Comparison of ENCODE assay signal across 8 mouse cellular contexts in the genomic region with DNA sequence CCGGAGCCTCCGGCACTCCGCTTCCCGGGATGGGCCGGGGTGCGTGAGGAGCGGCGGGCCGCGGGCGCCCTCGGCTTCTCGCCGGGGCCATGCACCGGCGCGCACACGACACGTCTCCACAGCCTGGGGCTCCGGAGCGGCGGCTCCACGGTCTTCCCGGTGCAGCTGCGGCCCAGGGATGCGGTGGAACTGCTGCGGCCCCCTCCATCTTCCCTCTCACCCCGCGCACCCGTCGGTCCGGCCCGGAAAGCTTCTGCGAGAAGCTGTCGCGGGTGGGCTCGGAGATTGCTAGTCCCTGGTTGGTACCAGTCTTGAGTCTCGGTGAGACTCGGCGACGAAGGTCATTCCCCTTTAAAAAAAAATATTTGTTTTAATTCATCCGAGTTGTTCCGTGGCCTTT. TPM values are rescaled to one million over a fixed set of nuclear protein-coding genes. Genes with fewer than 3 reads are reported as not detected.
DNase-seq lines count a peak whose midpoint lies in the region; ATAC-seq and TF ChIP-seq lines count a peak whose summit lies in the region.

No protein-coding gene starts in this region.

- peak overlapping the region; percentile 98 for H3K27ac ChIP-seq in kidney, embryonic 16.5 days (ENCODE audit: low read length)
- peak overlapping the region; percentile 97 for H3K27ac ChIP-seq in forebrain, postnatal 0 days (ENCODE audit: low read depth, low read length)
- H3K27ac ChIP-seq in liver, embryonic 16.5 days (ENCODE audit: low read length) = peak overlapping the region; percentile 67

- peak overlapping the region; percentile 86 for H3K4me3 ChIP-seq in kidney, embryonic 16.5 days (ENCODE audit: low read length)
- H3K4me3 ChIP-seq in forebrain, postnatal 0 days (ENCODE audit: low read depth, low read length) = peak overlapping the region; percentile 72
- peak overlapping the region; percentile 64 for H3K4me3 ChIP-seq in liver, embryonic 16.5 days (ENCODE audit: low read depth, low read length)

- no peak for DNase-seq in kidney, adult 18-20 months
- peak; percentile 38 for DNase-seq in brain, adult 2 months (ENCODE audit: low read depth, low spot score)
- no peak for DNase-seq in forebrain, postnatal 0 days
- DNase-seq in testis, postnatal 10 days (ENCODE audit: low spot score) = peak; percentile 60
- no peak for DNase-seq in adrenal gland, postnatal 10 days
- DNase-seq in gastrocnemius, postnatal 4 days (ENCODE audit: low spot score in 2 of 2) = no peak

- ATAC-seq in kidney, embryonic 16.5 days (ENCODE audit: low FRiP score, low TSS enrichment) = no peak; the same call in 1 of the 2 replicates
- peak; percentile 68; the same call in 1 of the 2 replicates for ATAC-seq in forebrain, postnatal 0 days
- ATAC-seq in liver, embryonic 16.5 days (ENCODE audit: low read depth) = no peak

- under 1% methylated on average over 35 of the region's 43 CpGs for WGBS in kidney, embryonic 16.5 days
- 2% methylated on average over 43 of the region's 43 CpGs for WGBS in forebrain, postnatal 0 days
- 1% methylated on average over 30 of the region's 43 CpGs for WGBS in liver, embryonic 16.5 days (ENCODE audit: insufficient replicate concordance)

- H3K27me3 ChIP-seq in kidney, embryonic 16.5 days (ENCODE audit: insufficient read depth, low read length) = no peaks in the 10 kb centered on the region
- no peaks in the 10 kb centered on the region for H3K27me3 ChIP-seq in forebrain, postnatal 0 days (ENCODE audit: insufficient read depth, low read length)
- peaks cover 23% of the 10 kb centered on the region for H3K27me3 ChIP-seq in liver, embryonic 16.5 days (ENCODE audit: control insufficient read depth, insufficient read depth, low read depth, low read length)

- peak overlapping the region; percentile 95 for H3K9ac ChIP-seq in kidney, embryonic 16.5 days (replicated peaks; ENCODE audit: low read length)
- H3K9ac ChIP-seq in forebrain, postnatal 0 days = peak overlapping the region; percentile 85
- H3K9ac ChIP-seq in liver, embryonic 16.5 days (ENCODE audit: low read depth, low read length) = peak overlapping the region; percentile 69

- H3K9me3 ChIP-seq in kidney, embryonic 16.5 days (ENCODE audit: low read length) = no peaks in the 10 kb centered on the region
- H3K9me3 ChIP-seq in forebrain, postnatal 0 days (ENCODE audit: low read length) = no peaks in the 10 kb centered on the region
- H3K9me3 ChIP-seq in liver, embryonic 16.5 days (replicated peaks; ENCODE audit: control insufficient read depth, low read length) = no peaks in the 10 kb centered on the region

- H3K4me2 ChIP-seq in kidney, embryonic 16.5 days (replicated peaks; ENCODE audit: low read depth, low read length) = peak overlapping the region; percentile 68
- H3K4me2 ChIP-seq in forebrain, postnatal 0 days (ENCODE audit: low read depth) = peak overlapping the region; percentile 64
- peak overlapping the region; percentile 69 for H3K4me2 ChIP-seq in liver, embryonic 16.5 days (ENCODE audit: low read depth, low read length)

- TF ChIP-seq CTCF in forebrain, postnatal 0 days (IDR thresholded peaks at IDR 0.05; ENCODE audit: low read depth) = no peak

- peaks cover 32% of the 10 kb centered on the region for H3K4me1 ChIP-seq in kidney, embryonic 16.5 days (ENCODE audit: insufficient read depth, low read length)
- peaks cover 7% of the 10 kb centered on the region; the same call in 1 of the 2 replicates for H3K4me1 ChIP-seq in forebrain, postnatal 0 days (ENCODE audit: insufficient read depth)
- peaks cover 6% of the 10 kb centered on the region for H3K4me1 ChIP-seq in liver, embryonic 16.5 days (ENCODE audit: control insufficient read depth, low read depth, low read length)

- no peaks in the 10 kb centered on the region for H3K36me3 ChIP-seq in kidney, embryonic 16.5 days (ENCODE audit: insufficient read depth, low read length)
- no peaks in the 10 kb centered on the region for H3K36me3 ChIP-seq in forebrain, postnatal 0 days (ENCODE audit: insufficient read depth)
- no peaks in the 10 kb centered on the region for H3K36me3 ChIP-seq in liver, embryonic 16.5 days (ENCODE audit: control insufficient read depth, insufficient read depth)

RNA-seq across cellular contexts. Expression of a gene that starts 1.6 kb away (rescaled TPM):
- polyA plus RNA-seq in kidney, embryonic 16.5 days (2015; fragmentation: Nextera tagmentation; extraction: Ambion mirVana) = 32.8 and 33.4 TPM in 2 replicates
- 22.3 and 34.9 TPM in 2 replicates for total RNA-seq in forebrain, postnatal 0 days (2014; rRNA removed)
- 16.5 and 17.2 TPM in 2 replicates for polyA plus RNA-seq in forebrain, postnatal 0 days (2015; fragmentation: Nextera tagmentation; extraction: Ambion mirVana)
- polyA plus RNA-seq in liver, embryonic 16.5 days (2015; fragmentation: Nextera tagmentation; extraction: Ambion mirVana) = 38.7 and 41.4 TPM in 2 replicates
- 100 to 1,000 TPM in 1 of 2 experiments, 10 to 100 TPM in 1; 32.3 to 159 TPM for total RNA-seq in adrenal gland, postnatal 10 days (2021)
- 10 to 100 TPM; 18.8 to 22.8 TPM for total RNA-seq in gastrocnemius, postnatal 4 days (2021)

RNA-seq across cellular contexts. Expression of a gene that starts 58.9 kb away (rescaled TPM):
- 404 and 421 TPM in 2 replicates for polyA plus RNA-seq in kidney, embryonic 16.5 days (2015; fragmentation: Nextera tagmentation; extraction: Ambion mirVana)
- total RNA-seq in forebrain, postnatal 0 days (2014; rRNA removed) = 197 and 258 TPM in 2 replicates
- polyA plus RNA-seq in forebrain, postnatal 0 days (2015; fragmentation: Nextera tagmentation; extraction: Ambion mirVana) = 439 and 481 TPM in 2 replicates
- polyA plus RNA-seq in liver, embryonic 16.5 days (2015; fragmentation: Nextera tagmentation; extraction: Ambion mirVana) = 177 and 184 TPM in 2 replicates
- 100 to 1,000 TPM; 242 to 261 TPM for total RNA-seq in adrenal gland, postnatal 10 days (2021)
- total RNA-seq in gastrocnemius, postnatal 4 days (2021) = 100 to 1,000 TPM; 247 to 274 TPM

RNA-seq across cellular contexts. Expression of a gene that starts 59.0 kb away (rescaled TPM):
- polyA plus RNA-seq in kidney, embryonic 16.5 days (2015; fragmentation: Nextera tagmentation; extraction: Ambion mirVana) = 0.26 and 0.40 TPM in 2 replicates
- total RNA-seq in forebrain, postnatal 0 days (2014; rRNA removed) = 0.19 and 1.2 TPM in 2 replicates
- 0.11 and 0.36 TPM in 2 replicates for polyA plus RNA-seq in forebrain, postnatal 0 days (2015; fragmentation: Nextera tagmentation; extraction: Ambion mirVana)
- 0.12 and 0.20 TPM in 2 replicates for polyA plus RNA-seq in liver, embryonic 16.5 days (2015; fragmentation: Nextera tagmentation; extraction: Ambion mirVana)
- under 1 TPM; 0.57 to 0.73 TPM for total RNA-seq in adrenal gland, postnatal 10 days (2021)
- under 1 TPM; 0.17 to 0.57 TPM for total RNA-seq in gastrocnemius, postnatal 4 days (2021)

Comparison
In these comparisons a context has a peak if more than half of its experiments do, and no peak if none do; other contexts are left out.
1. DNase-seq: peak in brain, adult 2 months (single experiment) and testis, postnatal 10 days (single experiment); none in kidney, adult 18-20 months (single experiment), forebrain, postnatal 0 days (single experiment), adrenal gland, postnatal 10 days (single experiment) and gastrocnemius, postnatal 4 days (0 of 2).
2. Peak in every context shown above with its lines, with median percentiles within 50 percentile points of each other: H3K27ac ChIP-seq, H3K4me2 ChIP-seq, H3K4me3 ChIP-seq and H3K9ac ChIP-seq.